Mouse (Mus musculus): ENCODE results near the gene Myrfl. TPM values are rescaled to one million over a fixed set of nuclear protein-coding genes. Genes with fewer than 3 reads are reported as not detected.

The Myrfl gene
- polyA plus RNA-seq, 1 experiment from 2014 or later, result 0.10 TPM

Other genes with a start within 250 kb of the Myrfl start
- gene Rab3ip, start 53.9 kb upstream of the Myrfl start, polyA plus RNA-seq (2015; fragmentation: Nextera tagmentation; extraction: Ambion mirVana), result 44.3 and 45.1 TPM in 2 replicates
- not detected in 2 replicates for gene Gm10271, start 75.7 kb upstream of the Myrfl start, polyA plus RNA-seq (2015; fragmentation: Nextera tagmentation; extraction: Ambion mirVana)
- gene Best3, start 89.4 kb upstream of the Myrfl start, polyA plus RNA-seq (2015; fragmentation: Nextera tagmentation; extraction: Ambion mirVana), result 0.08 and 0.17 TPM in 2 replicates
- not detected in 2 replicates for gene Lrrc10, start 148.4 kb upstream of the Myrfl start, polyA plus RNA-seq (2015; fragmentation: Nextera tagmentation; extraction: Ambion mirVana)
- gene Cct2, start 166.9 kb upstream of the Myrfl start, polyA plus RNA-seq (2015; fragmentation: Nextera tagmentation; extraction: Ambion mirVana), result 237 and 245 TPM in 2 replicates